Mouse (Mus musculus): Measurements from ENCODE around the gene Arih1. TPM values are rescaled to one million over a fixed set of nuclear protein-coding genes. Genes with fewer than 3 reads are reported as not detected.
"Not testable (repeated sequence)": the region's sequence is repeated elsewhere in the genome, so short reads cannot be mapped to it uniquely, and the experiment has no call there.

Arih1 gene
- polyA plus RNA-seq, 1 experiment: 236 TPM

DNA sequence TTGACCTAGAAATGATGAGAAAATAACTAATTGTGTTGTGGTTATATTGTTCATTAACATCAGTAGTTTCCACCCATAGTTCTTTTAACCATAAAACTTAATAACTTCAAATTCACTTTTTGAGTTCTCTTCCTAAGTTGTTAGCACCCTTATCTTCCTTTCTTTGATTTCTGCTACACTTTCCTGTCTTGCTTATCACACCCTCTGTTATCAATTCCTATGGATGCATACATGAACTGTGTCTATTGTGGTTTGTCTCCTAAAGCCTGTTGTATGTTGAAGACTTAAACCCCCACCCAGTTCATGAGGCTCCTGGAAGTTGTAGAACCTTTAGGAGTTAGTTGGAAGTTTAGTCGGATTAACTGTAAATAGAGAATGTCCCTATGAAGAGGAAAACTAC lies 52.7 kb downstream of the Arih1 start:
- WGBS: 97% methylated on average over 1 of the region's 1 CpGs
- no peak for TF ChIP-seq CTCF (IDR thresholded peaks at IDR 0.05; ENCODE audit: insufficient read depth, low read depth, low read length)
- TF ChIP-seq POLR2A (IDR thresholded peaks at IDR 0.05; ENCODE audit: insufficient read depth, low read depth, low read length): no peak
- Histone ChIP-seq H3K4me1 (ENCODE audit: control insufficient read depth, insufficient read depth, low read length) (no peaks in the 10 kb centered on the region), H3K4me3 (ENCODE audit: insufficient read depth, low read depth, low read length) (no peak overlapping the region), H3K27ac (ENCODE audit: insufficient read depth, low read depth, low read length) (no peak overlapping the region)

DNA sequence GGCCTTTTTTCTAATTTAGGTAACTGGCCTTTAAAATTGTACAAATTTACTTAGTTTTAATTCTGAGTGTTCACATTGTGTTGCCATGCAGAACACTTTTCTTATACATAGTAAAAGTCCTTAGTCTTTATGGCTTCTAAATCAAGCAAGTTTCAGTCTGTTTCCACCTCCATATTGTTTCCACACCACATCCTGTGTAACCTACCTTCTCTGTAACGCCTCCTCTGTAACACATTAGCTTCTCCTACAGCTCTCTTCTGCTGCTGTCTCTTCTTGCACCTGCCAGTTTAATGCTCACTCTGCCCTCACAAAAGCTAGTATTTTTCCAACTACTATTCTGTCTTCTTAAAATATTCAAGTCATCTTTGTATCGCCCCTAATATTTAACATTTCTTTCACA lies 54.8 kb downstream of the Arih1 start:
- Histone ChIP-seq H3K4me3 (ENCODE audit: insufficient read depth, low read depth, low read length) (no peak overlapping the region), H3K27ac (ENCODE audit: insufficient read depth, low read depth, low read length) (no peak overlapping the region), H3K4me1 (ENCODE audit: control insufficient read depth, insufficient read depth, low read length) (no peaks in the 10 kb centered on the region)
- 87% methylated on average over 2 of the region's 2 CpGs for WGBS
- TF ChIP-seq CTCF (IDR thresholded peaks at IDR 0.05; ENCODE audit: insufficient read depth, low read depth, low read length) (no peak), POLR2A (IDR thresholded peaks at IDR 0.05; ENCODE audit: insufficient read depth, low read depth, low read length) (no peak)

DNA sequence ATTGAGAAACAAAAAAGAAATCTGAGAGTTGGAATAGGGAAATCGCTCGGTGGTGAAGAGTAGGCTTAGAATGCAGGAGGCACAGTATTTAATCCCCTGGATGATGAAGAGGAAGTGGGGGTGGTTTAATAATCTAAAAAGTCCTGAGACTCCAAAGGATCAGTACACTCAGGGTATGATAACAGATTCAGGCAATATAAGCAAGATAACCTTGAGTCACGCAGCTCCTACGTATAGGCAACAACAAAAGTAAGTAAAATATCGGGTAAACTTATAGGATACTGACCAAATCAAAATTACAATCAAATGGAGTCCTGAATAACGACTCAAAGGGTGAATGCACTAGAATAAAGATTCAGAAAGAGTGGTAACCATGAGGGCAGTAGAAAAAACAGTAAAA lies 65.9 kb downstream of the Arih1 start:
- TF ChIP-seq POLR2A (IDR thresholded peaks at IDR 0.05; ENCODE audit: insufficient read depth, low read depth, low read length) (no peak), CTCF (IDR thresholded peaks at IDR 0.05; ENCODE audit: insufficient read depth, low read depth, low read length) (no peak)
- H3K4me1 ChIP-seq (ENCODE audit: control insufficient read depth, insufficient read depth, low read length): no peaks in the 10 kb centered on the region
- no peak overlapping the region for H3K4me3 ChIP-seq (ENCODE audit: insufficient read depth, low read depth, low read length)
- no peak overlapping the region for H3K27ac ChIP-seq (ENCODE audit: insufficient read depth, low read depth, low read length)
- WGBS: 79% methylated on average over 6 of the region's 6 CpGs

DNA sequence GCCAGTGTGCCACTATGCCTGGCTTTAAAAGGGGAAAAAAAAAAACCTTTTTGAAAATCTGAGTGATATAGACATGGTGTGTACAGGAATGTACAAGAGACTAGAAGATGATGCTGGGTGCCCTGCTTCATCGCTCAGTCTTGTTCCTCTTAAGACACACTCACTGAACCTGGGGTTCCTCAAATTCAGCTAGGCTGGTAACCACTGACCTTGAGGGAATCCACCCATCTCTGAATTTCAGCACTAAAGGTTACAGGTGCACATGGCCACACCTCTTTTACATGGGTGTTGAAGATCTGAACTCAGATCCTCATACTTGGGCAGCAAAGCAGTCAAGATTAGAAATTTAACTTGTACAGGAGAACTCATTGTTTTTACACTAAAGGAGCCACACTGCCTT lies 79.1 kb downstream of the Arih1 start:
- Histone ChIP-seq H3K4me1 (ENCODE audit: control insufficient read depth, insufficient read depth, low read length) (no peaks in the 10 kb centered on the region), H3K27ac (ENCODE audit: insufficient read depth, low read depth, low read length) (no peak overlapping the region), H3K4me3 (ENCODE audit: insufficient read depth, low read depth, low read length) (no peak overlapping the region)
- TF ChIP-seq POLR2A (IDR thresholded peaks at IDR 0.05; ENCODE audit: insufficient read depth, low read depth, low read length): no peak
- no peak for TF ChIP-seq CTCF (IDR thresholded peaks at IDR 0.05; ENCODE audit: insufficient read depth, low read depth, low read length)
- 97% methylated on average over 1 of the region's 1 CpGs for WGBS

DNA sequence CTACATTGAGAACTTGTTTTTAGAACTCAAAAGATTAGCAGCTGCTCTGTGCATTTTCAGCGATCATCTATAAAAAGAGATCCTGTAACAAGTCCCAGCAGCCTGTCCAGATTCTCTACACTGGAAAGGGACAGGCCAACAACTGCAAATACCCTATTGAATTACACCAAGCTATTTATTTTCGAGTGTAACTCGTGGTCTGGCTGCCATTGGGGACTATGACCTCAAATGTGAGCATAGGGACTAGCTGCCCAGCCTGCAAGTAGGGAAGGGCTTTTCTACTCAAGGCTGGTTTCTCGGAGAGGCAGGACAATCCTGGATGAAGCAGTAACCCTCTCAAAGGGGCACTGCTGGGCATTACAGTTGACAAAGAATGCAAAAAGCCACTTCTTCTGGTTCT lies 97.3 kb downstream of the Arih1 start:
- H3K4me3 ChIP-seq (ENCODE audit: insufficient read depth, low read depth, low read length): no peak overlapping the region
- 87% methylated on average over 4 of the region's 4 CpGs for WGBS
- no peaks in the 10 kb centered on the region for H3K4me1 ChIP-seq (ENCODE audit: control insufficient read depth, insufficient read depth, low read length)
- no peak overlapping the region for H3K27ac ChIP-seq (ENCODE audit: insufficient read depth, low read depth, low read length)
- TF ChIP-seq POLR2A (IDR thresholded peaks at IDR 0.05; ENCODE audit: insufficient read depth, low read depth, low read length) (no peak), CTCF (IDR thresholded peaks at IDR 0.05; ENCODE audit: insufficient read depth, low read depth, low read length) (no peak)

DNA sequence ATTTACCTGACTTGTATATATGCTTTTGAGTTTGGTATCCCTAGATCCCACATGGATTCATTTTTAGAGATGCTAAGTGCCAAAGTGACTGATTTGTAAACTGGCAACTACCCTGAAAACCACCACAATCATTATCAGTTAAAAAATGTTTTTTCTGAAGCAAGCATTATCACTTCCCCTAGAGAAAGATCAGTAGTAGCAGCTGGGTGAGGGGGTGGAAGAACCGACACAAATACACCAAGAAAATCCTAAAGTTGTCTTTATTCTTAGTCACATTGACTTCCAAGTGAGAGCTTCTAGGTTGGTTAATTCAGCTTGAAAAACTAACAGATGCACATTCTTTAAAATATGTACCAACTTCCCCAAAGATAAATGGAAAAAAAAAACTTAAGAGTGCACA lies 98.1 kb downstream of the Arih1 start:
- no peak overlapping the region for H3K27ac ChIP-seq (ENCODE audit: insufficient read depth, low read depth, low read length)
- H3K4me1 ChIP-seq (ENCODE audit: control insufficient read depth, insufficient read depth, low read length): no peaks in the 10 kb centered on the region
- WGBS: 42% methylated on average over 1 of the region's 1 CpGs
- TF ChIP-seq POLR2A (IDR thresholded peaks at IDR 0.05; ENCODE audit: insufficient read depth, low read depth, low read length) (no peak), CTCF (IDR thresholded peaks at IDR 0.05; ENCODE audit: insufficient read depth, low read depth, low read length) (no peak)
- H3K4me3 ChIP-seq (ENCODE audit: insufficient read depth, low read depth, low read length): no peak overlapping the region

DNA sequence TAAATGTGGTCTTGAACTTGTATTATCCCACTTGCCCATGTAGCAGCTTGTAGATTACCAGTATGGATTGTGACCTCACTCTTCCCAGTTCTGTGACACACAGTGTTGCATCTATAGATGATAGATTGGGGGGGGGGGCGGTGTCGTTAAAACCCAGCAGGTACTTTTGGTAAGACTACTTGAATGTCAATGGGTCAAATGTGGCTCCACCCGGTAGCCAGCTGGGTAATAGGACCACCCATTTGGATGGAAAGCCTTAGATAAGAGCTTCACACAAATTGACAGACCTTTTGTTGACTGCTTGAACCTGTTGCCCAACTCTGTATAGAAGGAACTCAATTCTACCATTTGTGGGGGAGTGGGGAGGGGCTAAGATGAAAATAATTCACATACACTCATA lies 99.0 kb downstream of the Arih1 start:
- Histone ChIP-seq H3K4me1 (ENCODE audit: control insufficient read depth, insufficient read depth, low read length) (no peaks in the 10 kb centered on the region), H3K4me3 (ENCODE audit: insufficient read depth, low read depth, low read length) (no peak overlapping the region), H3K27ac (ENCODE audit: insufficient read depth, low read depth, low read length) (no peak overlapping the region)
- TF ChIP-seq CTCF (IDR thresholded peaks at IDR 0.05; ENCODE audit: insufficient read depth, low read depth, low read length) (no peak), POLR2A (IDR thresholded peaks at IDR 0.05; ENCODE audit: insufficient read depth, low read depth, low read length) (no peak)
- WGBS: 57% methylated on average over 3 of the region's 3 CpGs

DNA sequence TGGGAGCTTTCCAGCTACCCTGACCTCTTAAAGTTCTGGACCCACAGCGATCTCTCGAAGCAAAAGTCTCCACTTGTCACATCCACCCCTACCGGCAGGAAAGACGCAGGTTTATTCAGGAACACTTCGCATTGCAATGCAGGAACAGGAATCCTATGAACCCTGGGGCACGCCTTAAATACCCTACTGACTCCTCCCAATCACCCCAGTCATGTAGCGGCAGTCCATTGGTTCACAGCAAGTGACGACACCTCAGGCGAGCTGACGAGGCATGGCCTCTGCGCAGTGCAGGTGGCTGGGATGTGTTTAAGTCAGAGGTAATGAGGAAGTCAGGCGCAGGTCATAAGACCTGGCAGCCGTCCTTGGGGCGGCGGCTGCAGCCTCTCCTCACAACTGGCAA lies 110.8 kb downstream of the Arih1 start:
- Histone ChIP-seq H3K4me3 (ENCODE audit: insufficient read depth, low read depth, low read length) (no peak overlapping the region), H3K27ac (ENCODE audit: insufficient read depth, low read depth, low read length) (no peak overlapping the region), H3K4me1 (ENCODE audit: control insufficient read depth, insufficient read depth, low read length) (no peaks in the 10 kb centered on the region)
- TF ChIP-seq CTCF (IDR thresholded peaks at IDR 0.05; ENCODE audit: insufficient read depth, low read depth, low read length) (no peak), POLR2A (IDR thresholded peaks at IDR 0.05; ENCODE audit: insufficient read depth, low read depth, low read length) (no peak)
- 93% methylated on average over 15 of the region's 15 CpGs for WGBS

DNA sequence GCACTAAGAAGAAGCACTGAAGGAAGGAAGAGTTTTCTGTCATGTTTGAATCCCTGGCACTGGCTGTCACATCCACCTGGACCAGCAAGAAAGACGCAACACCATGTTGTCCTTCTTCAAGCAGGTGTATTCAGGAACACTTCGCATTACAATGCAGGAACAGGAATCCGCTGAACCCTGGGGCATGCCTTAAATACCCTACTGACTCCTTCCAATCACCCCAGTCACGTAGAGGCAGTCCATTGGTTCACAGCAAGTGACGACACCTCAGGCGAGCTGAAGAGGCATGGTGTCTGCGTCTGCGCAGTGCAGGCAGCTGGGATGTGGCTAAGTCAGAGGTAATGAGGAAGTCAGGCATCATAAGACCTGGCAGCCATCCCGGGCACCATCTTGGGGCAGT lies 116.8 kb downstream of the Arih1 start:
- H3K4me1 ChIP-seq (ENCODE audit: control insufficient read depth, insufficient read depth, low read length): no peaks in the 10 kb centered on the region
- H3K4me3 ChIP-seq (ENCODE audit: insufficient read depth, low read depth, low read length): no peak overlapping the region
- H3K27ac ChIP-seq (ENCODE audit: insufficient read depth, low read depth, low read length): no peak overlapping the region
- no peak for TF ChIP-seq POLR2A (IDR thresholded peaks at IDR 0.05; ENCODE audit: insufficient read depth, low read depth, low read length)
- TF ChIP-seq CTCF (IDR thresholded peaks at IDR 0.05; ENCODE audit: insufficient read depth, low read depth, low read length): no peak
- WGBS: 90% methylated on average over 9 of the region's 9 CpGs

DNA sequence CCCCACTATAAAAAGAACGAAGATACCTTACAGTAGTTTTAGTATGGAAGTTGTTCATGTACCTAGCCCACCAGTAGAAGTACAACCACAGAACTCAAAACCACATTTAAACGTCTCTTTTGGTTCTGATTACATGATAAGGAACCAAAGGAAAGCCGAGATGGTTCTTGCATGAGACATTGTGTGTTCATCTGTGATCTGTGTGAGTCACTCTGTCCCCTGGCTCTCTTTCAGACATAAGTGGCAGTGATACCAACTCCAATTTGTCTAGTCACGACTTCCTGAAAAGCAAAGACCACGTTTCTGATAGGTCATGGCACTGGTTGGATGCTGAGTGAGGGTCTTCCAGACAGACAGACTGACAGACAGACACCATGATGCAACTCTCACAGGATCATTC lies 117.2 kb downstream of the Arih1 start:
- no peak overlapping the region for H3K4me3 ChIP-seq (ENCODE audit: insufficient read depth, low read depth, low read length)
- H3K4me1 ChIP-seq (ENCODE audit: control insufficient read depth, insufficient read depth, low read length): no peaks in the 10 kb centered on the region
- H3K27ac ChIP-seq (ENCODE audit: insufficient read depth, low read depth, low read length): no peak overlapping the region
- TF ChIP-seq POLR2A (IDR thresholded peaks at IDR 0.05; ENCODE audit: insufficient read depth, low read depth, low read length) (no peak), CTCF (IDR thresholded peaks at IDR 0.05; ENCODE audit: insufficient read depth, low read depth, low read length) (no peak)
- 75% methylated on average over 5 of the region's 5 CpGs for WGBS

DNA sequence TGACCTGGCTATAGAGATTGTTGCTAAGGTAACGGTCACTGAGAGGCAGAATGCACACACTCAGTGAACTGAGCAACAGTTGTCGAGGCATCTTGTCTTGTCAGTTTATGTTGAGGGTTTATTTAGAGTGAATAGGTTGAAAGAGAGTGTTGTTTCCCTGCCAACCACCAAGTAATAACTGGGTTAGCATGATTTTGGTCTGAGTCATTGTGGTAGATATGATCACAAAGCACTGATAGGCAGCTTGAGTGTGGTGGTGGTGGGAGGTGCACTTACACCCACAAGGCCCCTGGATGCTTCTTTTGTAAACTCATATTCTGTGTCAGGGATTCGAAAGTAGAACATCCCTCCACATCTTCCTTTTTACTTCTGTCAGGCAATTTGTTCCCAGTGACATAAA lies 125.9 kb downstream of the Arih1 start:
- WGBS: 56% methylated on average over 2 of the region's 3 CpGs
- not testable (repeated sequence) for H3K4me1 ChIP-seq (ENCODE audit: control insufficient read depth, insufficient read depth, low read length); H3K4me3 ChIP-seq (ENCODE audit: insufficient read depth, low read depth, low read length); H3K27ac ChIP-seq (ENCODE audit: insufficient read depth, low read depth, low read length)

DNA sequence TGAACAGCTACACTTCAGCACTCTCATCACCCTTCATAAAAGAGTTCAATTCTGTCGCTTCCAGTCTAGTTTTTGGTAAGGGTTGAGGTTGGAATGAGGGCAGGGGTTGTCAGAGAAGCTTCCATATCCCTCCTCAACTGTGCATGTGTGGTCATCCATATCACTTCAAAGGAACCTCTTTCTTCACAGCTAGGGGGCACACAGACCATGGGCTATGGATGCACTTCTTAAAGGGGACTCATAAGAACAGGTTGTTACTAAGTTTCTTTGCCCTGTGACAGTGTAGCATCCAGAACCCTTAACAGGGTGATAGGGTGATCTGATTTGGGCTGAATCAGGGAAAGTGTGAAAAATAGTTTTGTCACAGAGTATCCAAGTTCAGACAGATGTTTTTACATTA lies 128.4 kb downstream of the Arih1 start:
- H3K4me3 ChIP-seq (ENCODE audit: insufficient read depth, low read depth, low read length); H3K4me1 ChIP-seq (ENCODE audit: control insufficient read depth, insufficient read depth, low read length); H3K27ac ChIP-seq (ENCODE audit: insufficient read depth, low read depth, low read length): not testable (repeated sequence)
- 60% methylated on average over 1 of the region's 1 CpGs for WGBS

Measured in olfactory bulb, adult 2 months (tissue).